Mouse (Mus musculus) embryonic fibroblast, embryonic 13.5 days (primary cell): ENCODE results near the gene Zdhhc14.

Experiments
- CTCF ChIP-seq: IDR thresholded peaks from 2 replicates; pipeline ENCODE4 v1.5.1; 2011; ENCODE audit warnings: mild to moderate bottlenecking, control low read depth, low read length, moderate library complexity, borderline replicate concordance; ENCODE audit not compliant: insufficient read depth
- POLR2A ChIP-seq: IDR thresholded peaks from 2 replicates; pipeline ENCODE4 v1.6.1; 2011; ENCODE audit warnings: low read depth, mild to moderate bottlenecking, control low read depth, low read length, moderate library complexity

DNA sequence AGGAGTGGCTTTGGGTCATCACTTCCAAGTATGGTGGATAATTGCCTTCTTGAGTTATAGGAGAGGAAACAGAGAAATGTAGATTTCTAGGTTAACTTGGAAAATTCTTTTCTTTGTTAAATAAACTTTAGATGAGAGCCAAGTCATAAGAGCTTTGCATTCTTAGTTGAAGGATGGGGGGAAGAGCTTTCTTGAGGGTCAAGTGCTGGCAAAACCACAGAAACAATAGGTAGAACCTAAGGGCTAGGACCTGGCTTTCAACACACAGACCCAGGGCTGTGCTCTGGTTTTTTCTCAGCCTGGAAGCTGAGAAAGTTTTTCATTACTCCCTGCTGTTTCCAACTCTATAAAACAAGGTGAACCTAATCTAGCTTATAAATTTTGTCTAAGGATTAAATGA, 196.3 kb downstream of the Zdhhc14 start:
- TF ChIP-seq POLR2A (no peak), CTCF (no peak)
